Mouse (Mus musculus): Measurements from ENCODE around the gene Ets1. TPM values are rescaled to one million over a fixed set of nuclear protein-coding genes. Genes with fewer than 3 reads are reported as not detected.

The Ets1 gene
- total RNA-seq, 1 experiment from 2014 or later: 25.9 TPM

Other genes starting within 250 kb of the Ets1 start
- gene Fli1, start 93.4 kb upstream of the Ets1 start, total RNA-seq (2017): 112 and 123 TPM in 2 replicates

All from hematopoietic stem cell, adult 5-6 weeks (primary cell).